Mouse (Mus musculus) thymus, postnatal 10 days (tissue): ENCODE data around the gene Ggn.
"Not testable (repeated sequence)": the region's sequence is repeated elsewhere in the genome, so short reads cannot be mapped to it uniquely, and the experiment has no call there.

Experiments
- DNase-seq, 2 experiments: peaks; one replicate each; pipeline ENCODE4 v3.0.0; 2021; ENCODE audit warnings: low spot score in 2 of 2

The Ggn gene

GRCm38 (mm10) chr7:29158264-29158663 lies 11.7 kb upstream of the Ggn start:
- DNase-seq, result no peak

GRCm38 (mm10) chr7:29162294-29162693 lies 7.7 kb upstream of the Ggn start:
- DNase-seq, result no peak

GRCm38 (mm10) chr7:29162750-29163525 lies 7.1 kb upstream of the Ggn start:
- no peak for DNase-seq

GRCm38 (mm10) chr7:29167656-29168055 lies 2.4 kb upstream of the Ggn start:
- DNase-seq, result no peak

- DNase-seq, result no peak
These were observed 1.8 kb upstream of the Ggn start for GRCm38 (mm10) chr7:29168121-29168695.

GRCm38 (mm10) chr7:29168791-29169230 lies 1.2 kb upstream of the Ggn start:
- no peak for DNase-seq

- DNase-seq, result no peak
These were observed 562 bp upstream of the Ggn start for GRCm38 (mm10) chr7:29169231-29170065.

- DNase-seq, result no peak
These were observed 948 bp downstream of the Ggn start for GRCm38 (mm10) chr7:29170755-29171561.

GRCm38 (mm10) chr7:29171562-29172097 lies 1.6 kb downstream of the Ggn start:
- no peak for DNase-seq

GRCm38 (mm10) chr7:29172390-29173016 lies 2.5 kb downstream of the Ggn start:
- no peak for DNase-seq

GRCm38 (mm10) chr7:29178106-29178505 lies 8.1 kb downstream of the Ggn start:
- peak in 1 of 2 experiments; percentile 28 for DNase-seq

- no peak for DNase-seq
These were observed 9.3 kb downstream of the Ggn start for GRCm38 (mm10) chr7:29179323-29179722.

- DNase-seq, result peak; percentile 95
These were observed 10.3 kb downstream of the Ggn start, which contains the start of gene Psmd8 for GRCm38 (mm10) chr7:29180077-29180853. TSS of gene Psmd8 (minus strand) at chr7:29180701.

GRCm38 (mm10) chr7:29180854-29181236 lies 10.8 kb downstream of the Ggn start:
- no peak for DNase-seq

GRCm38 (mm10) chr7:29181323-29181722 lies 11.3 kb downstream of the Ggn start:
- not testable (repeated sequence) for DNase-seq

GRCm38 (mm10) chr7:29194230-29194629 lies 24.2 kb downstream of the Ggn start:
- not testable (repeated sequence) for DNase-seq

GRCm38 (mm10) chr7:29202577-29202976 lies 32.6 kb downstream of the Ggn start:
- no peak for DNase-seq

GRCm38 (mm10) chr7:29211013-29211412 lies 41.0 kb downstream of the Ggn start:
- not testable (repeated sequence) for DNase-seq

- DNase-seq, result peak; percentile 74 to 80
These were observed 41.6 kb downstream of the Ggn start for GRCm38 (mm10) chr7:29211415-29212198.
